Mouse (Mus musculus) lung, postnatal 36 days (tissue): Measurements from ENCODE around the gene Kbtbd4.

Source experiments
- DNase-seq: peaks from one replicate; pipeline ENCODE4 v3.0.0; 2022; ENCODE audit warnings: mixed read lengths

The Kbtbd4 gene

GRCm38 (mm10) chr2:90960012-90960411 lies 55.5 kb downstream of the Kbtbd4 start:
- no peak for DNase-seq
